Mouse (Mus musculus) cerebellum, adult 2 months (tissue): Measurements from ENCODE around the gene H2-Oa. TPM values are rescaled to one million over a fixed set of nuclear protein-coding genes. Genes with fewer than 3 reads are reported as not detected.

Experiments used
- DNase-seq, 2 experiments: peaks; one replicate each; pipeline ENCODE4 v3.0.0; 2021
- H3K27ac ChIP-seq: fragments of 200-500 bp; 2 replicates; pipeline ENCODE4 v1.5.1; 2012; ENCODE audit warnings: low read length, control low read depth, inconsistent platforms; ENCODE audit not compliant: insufficient read depth
- H3K27me3 ChIP-seq: fragments of 200-500 bp; 2 replicates; pipeline ENCODE4 v1.6.1; 2012; ENCODE audit warnings: inconsistent platforms, mild to moderate bottlenecking, low read length, moderate library complexity; ENCODE audit not compliant: control insufficient read depth, insufficient read depth
- H3K4me1 ChIP-seq: fragments of 200-500 bp; 2 replicates; pipeline ENCODE4 v1.6.1; 2011; ENCODE audit warnings: low read length; ENCODE audit not compliant: control insufficient read depth, insufficient read depth
- H3K4me3 ChIP-seq: fragments of 200-500 bp; replicated peaks from 2 replicates; pipeline ENCODE3; 2011; ENCODE audit warnings: mild to moderate bottlenecking, low read depth, low read length, control low read depth; ENCODE audit not compliant: insufficient read depth
- CTCF ChIP-seq: fragments of 200-500 bp; IDR thresholded peaks from 2 replicates; pipeline ENCODE4 v1.5.1; 2011; ENCODE audit warnings: low read depth, mild to moderate bottlenecking, control low read depth, low read length, moderate library complexity, borderline replicate concordance; ENCODE audit not compliant: insufficient read depth
- POLR2A ChIP-seq: fragments of 200-500 bp; IDR thresholded peaks from 2 replicates; pipeline ENCODE4 v1.6.1; 2011; ENCODE audit warnings: low read length, control low read depth, borderline replicate concordance; ENCODE audit not compliant: insufficient read depth
- WGBS: fragments of 180-500 bp; shearing (Covaris S2); methylation state at CpG from one replicate; pipeline ENCODE4 v1.1.7; 2018; 5-methylcytosine and 5-hydroxymethylcytosine counted together
- polyA plus RNA-seq: library from polyadenylated mRNA; depleted of rRNA; stranded (reverse); fragments of >200 nt; gene quantifications from 2 replicates; pipeline ENCODE4 v1.2.3, GENCODE M21; 2012

Gene H2-Oa
- polyA plus RNA-seq, 1 experiment = 0.34 TPM

DNA sequence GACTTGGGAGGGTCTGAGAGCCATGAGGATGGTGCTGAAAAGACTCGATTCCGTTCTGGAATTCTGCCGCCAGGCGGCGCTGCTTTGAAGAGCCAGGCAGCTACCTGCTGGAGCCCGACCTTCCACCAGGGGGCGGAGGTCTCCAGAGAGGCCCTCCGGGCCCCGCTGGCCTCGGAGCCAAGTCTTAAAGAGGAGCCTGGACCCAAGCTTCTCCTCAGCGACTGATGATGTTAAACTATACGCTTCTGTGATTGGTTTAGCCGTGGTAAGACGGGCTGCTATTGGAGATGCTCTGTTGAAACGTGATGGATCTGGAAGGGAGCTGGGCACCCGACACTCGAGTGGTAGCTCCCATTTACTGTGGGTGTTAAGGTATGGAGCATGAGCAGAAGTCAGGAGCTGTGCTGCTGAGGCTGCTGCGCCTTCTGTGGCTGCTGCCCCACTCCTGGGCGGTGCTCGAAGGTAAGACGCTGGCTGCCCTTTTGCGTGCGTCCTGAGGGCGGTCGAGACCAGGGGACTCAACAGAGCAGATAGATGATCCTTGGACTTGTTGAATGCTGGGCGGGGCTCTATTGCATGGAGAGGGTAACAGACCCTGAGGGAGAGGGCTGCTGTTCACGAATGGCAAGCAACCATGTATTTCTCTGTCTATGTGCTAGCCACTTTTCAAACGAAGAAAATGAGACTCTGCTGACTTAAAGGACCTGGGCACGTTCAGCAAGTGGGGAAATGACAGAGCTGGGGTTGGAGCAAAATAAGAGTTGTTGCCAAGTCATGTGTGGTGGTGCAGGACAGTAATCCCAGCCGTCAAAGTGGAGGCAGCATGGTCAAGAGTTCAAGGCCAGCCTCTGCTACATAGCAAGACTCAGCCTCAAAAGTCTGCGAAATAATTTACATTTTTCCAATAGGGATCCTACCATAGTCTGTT is 43.4 kb downstream of the H2-Oa start:
- DNase-seq = peak; percentile 98
- Histone ChIP-seq H3K27ac (no peak overlapping the region), H3K4me3 (peak overlapping the region; percentile 56), H3K4me1 (no peaks in the 10 kb centered on the region), H3K27me3 (no peaks in the 10 kb centered on the region; the same call in 1 of the 2 replicates)
- WGBS = 5% methylated on average over 31 of the region's 31 CpGs
- TF ChIP-seq POLR2A = no peak
- peak; percentile 99 for TF ChIP-seq CTCF

DNA sequence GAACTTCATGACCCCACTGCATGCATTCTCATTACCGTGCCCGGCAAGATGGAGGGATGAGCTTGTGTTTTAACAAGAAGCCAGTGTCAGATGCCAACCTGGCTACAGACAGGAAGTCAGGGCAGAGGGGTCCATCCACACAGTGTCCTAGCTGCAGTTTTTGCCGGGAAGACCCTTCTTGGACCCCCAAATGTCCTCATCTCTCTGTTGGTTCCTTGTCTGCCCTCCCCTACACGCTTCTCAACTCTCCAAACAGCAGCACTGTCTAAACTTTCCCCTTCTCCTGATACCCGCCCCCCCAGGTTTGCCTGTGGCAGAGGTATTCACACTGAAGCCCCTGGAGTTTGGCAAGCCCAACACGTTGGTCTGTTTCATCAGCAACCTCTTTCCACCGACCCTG is 45.5 kb downstream of the H2-Oa start:
- TF ChIP-seq CTCF (no peak), POLR2A (no peak)
- Histone ChIP-seq H3K27me3 (no peaks in the 10 kb centered on the region; the same call in 1 of the 2 replicates), H3K27ac (no peak overlapping the region), H3K4me3 (no peak overlapping the region), H3K4me1 (no peaks in the 10 kb centered on the region)
- DNase-seq = no peak
- WGBS = 70% methylated on average over 7 of the region's 7 CpGs

DNA sequence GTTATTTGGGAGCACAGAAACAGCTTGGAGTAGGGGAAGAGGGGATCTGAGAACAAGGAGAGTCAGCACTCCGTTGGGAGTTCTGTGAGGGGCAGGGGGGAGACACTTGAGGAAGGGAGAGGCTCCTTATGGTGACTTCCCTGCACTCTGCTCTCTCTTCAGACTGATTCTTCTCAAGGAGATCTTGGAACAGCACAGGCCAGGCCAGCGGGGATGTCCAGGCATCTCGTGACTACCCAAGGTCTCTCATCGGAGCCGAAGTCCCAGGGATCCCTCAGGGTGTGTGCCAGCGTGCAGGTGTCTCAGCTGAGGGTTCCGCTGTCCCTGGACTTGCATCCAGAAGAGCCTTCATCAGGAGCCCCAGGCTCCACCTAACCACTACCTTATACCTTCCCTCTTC is 46.5 kb downstream of the H2-Oa start:
- no peak overlapping the region for H3K4me3 ChIP-seq
- H3K4me1 ChIP-seq = no peaks in the 10 kb centered on the region
- DNase-seq = no peak
- no peak for TF ChIP-seq POLR2A
- no peak for TF ChIP-seq CTCF
- no peaks in the 10 kb centered on the region; the same call in 1 of the 2 replicates for H3K27me3 ChIP-seq
- H3K27ac ChIP-seq = no peak overlapping the region
- 80% methylated on average over 7 of the region's 7 CpGs for WGBS

DNA sequence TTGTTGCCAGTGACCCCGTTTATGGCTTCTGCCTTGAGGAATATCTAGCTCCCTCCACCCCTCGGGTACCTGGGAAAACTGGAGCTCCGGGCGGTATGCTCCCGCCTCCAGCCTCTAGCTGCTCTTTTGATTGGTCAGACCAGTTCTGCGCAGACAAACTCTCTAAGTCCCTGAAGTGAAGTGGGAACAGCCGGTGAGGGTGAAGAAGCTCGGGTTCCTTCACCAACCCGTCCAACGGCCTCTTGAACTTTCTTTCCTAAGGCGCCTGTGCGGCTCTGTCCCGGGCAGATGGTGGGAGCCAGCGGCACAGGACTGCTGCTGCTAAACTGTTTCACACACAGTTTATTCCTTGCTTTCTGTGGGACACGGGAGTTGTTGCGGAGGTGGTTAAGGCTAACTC is 47.3 kb downstream of the H2-Oa start:
- H3K4me1 ChIP-seq = no peaks in the 10 kb centered on the region
- no peak overlapping the region for H3K27ac ChIP-seq
- no peaks in the 10 kb centered on the region; the same call in 1 of the 2 replicates for H3K27me3 ChIP-seq
- TF ChIP-seq POLR2A (no peak), CTCF (no peak)
- no peak for DNase-seq
- H3K4me3 ChIP-seq = no peak overlapping the region
- 2% methylated on average over 16 of the region's 16 CpGs for WGBS

DNA sequence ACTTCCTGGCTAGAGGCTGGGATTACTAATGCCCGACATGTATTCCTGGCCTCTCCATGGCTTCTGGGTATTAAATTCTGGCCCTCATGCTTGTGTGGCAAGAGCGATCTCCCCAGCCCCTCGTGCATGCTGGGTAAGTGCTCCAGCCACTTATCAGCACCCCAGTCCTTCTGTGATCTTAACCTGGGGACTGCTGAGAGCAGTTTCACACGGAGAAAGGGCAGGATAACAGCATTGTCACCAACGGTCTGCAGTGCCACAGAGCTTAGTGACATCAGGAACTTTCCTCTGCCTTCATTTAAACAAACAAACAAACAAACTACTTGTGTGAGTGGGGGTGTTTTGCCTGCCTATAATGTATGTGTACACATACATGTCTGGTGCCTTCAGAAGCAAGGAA is 48.1 kb downstream of the H2-Oa start:
- Histone ChIP-seq H3K27me3 (no peaks in the 10 kb centered on the region; the same call in 1 of the 2 replicates), H3K4me1 (no peaks in the 10 kb centered on the region), H3K4me3 (no peak overlapping the region), H3K27ac (no peak overlapping the region)
- 26% methylated on average over 5 of the region's 5 CpGs for WGBS
- no peak for DNase-seq
- TF ChIP-seq POLR2A (no peak), CTCF (no peak)

DNA sequence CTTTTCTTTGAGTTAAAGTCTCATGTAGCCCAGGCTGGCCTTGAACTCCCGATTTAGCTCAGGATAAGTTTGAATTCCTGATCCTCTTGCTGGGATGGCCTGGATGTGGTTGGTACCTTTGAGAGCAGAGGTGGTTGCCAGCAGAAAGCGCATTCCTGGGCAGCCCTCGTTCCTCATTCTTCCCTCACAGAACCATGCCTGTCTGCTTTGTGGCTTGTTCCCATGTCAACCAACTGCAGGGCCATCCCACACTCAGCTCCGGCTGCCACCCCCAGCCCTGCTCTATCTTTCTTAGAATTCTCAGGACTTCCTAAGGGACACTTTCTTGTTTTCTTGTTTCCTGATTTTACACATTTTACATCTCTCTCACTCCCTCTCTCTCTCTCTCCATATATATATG is 49.3 kb downstream of the H2-Oa start:
- TF ChIP-seq POLR2A (no peak), CTCF (no peak)
- no peaks in the 10 kb centered on the region; the same call in 1 of the 2 replicates for H3K27me3 ChIP-seq
- no peak overlapping the region for H3K27ac ChIP-seq
- H3K4me3 ChIP-seq = no peak overlapping the region
- H3K4me1 ChIP-seq = no peaks in the 10 kb centered on the region
- 41% methylated on average over 4 of the region's 4 CpGs for WGBS
- DNase-seq = no peak

DNA sequence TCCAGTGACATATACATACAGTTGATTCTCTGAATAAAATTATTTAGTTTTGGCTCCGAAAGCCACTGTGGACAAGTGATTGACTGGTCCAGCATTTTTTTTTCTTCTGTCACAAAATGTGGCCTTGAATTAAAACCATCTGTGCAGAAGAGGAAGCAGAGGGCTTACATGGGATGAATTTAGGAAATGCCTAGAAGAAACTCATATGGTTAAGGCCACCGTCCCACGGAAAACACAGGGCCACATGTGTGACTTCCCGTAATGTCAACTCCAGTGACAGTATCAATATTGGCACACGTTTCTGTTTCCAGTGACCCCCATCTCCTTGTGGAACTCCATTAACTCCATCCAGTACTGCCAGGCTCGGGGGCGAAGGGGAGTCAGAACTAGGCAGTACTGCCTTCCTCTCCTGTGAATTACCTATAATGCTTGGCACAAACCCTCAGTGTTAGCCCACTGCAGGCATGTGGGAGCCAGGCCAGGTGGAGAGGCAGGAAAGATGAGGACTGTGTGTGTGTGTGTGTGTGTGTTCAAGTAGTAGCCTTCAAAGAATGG is 50.4 kb downstream of the H2-Oa start:
- WGBS = 81% methylated on average over 7 of the region's 7 CpGs
- no peaks in the 10 kb centered on the region for H3K4me1 ChIP-seq
- no peak overlapping the region for H3K27ac ChIP-seq
- H3K4me3 ChIP-seq = no peak overlapping the region
- TF ChIP-seq POLR2A = no peak
- no peak for TF ChIP-seq CTCF
- no peaks in the 10 kb centered on the region; the same call in 1 of the 2 replicates for H3K27me3 ChIP-seq
- no peak for DNase-seq

DNA sequence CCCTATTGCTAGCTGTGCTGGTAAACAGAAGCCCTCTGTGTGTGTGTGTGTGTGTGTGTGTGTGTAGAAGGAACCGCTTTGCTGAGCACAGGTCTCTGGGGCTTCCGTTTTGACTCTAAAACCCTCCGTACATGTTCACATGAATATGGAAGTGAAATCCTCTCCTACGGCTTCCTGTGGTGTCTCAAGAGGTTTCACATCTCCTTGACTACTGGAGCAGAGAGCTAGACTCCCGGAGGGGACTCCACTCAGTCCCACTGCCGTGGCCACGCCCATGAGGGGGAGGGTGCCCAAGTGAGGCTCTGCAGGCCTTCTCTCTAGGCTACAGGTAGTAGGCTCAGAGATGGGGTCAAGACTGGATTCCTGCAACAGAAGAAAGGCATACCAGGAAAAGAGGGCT is 50.9 kb downstream of the H2-Oa start, which contains the start of gene H2-DMb2:
Gene H2-DMb2, plus strand, starts transcription at position 275 of the 400 bp plus-strand sequence.
- Histone ChIP-seq H3K4me1 (no peaks in the 10 kb centered on the region), H3K4me3 (no peak within 1 kb of the TSS), H3K27me3 (no peaks in the 10 kb centered on the region; the same call in 1 of the 2 replicates), H3K27ac (no peak within 1 kb of the TSS)
- 25% methylated on average over 7 of the region's 7 CpGs for WGBS
- TF ChIP-seq POLR2A = no peak
- TF ChIP-seq CTCF = no peak
- no peak for DNase-seq
